Mouse (Mus musculus): Measurements from ENCODE around the gene Spred3. TPM values are rescaled to one million over a fixed set of nuclear protein-coding genes. Genes with fewer than 3 reads are reported as not detected.
"Not testable (repeated sequence)": the region's sequence is repeated elsewhere in the genome, so short reads cannot be mapped to it uniquely, and the experiment has no call there.

Gene Spred3
- polyA plus RNA-seq, 1 experiment = 38.0 TPM

- peak; percentile 77 to 85 for DNase-seq (ENCODE audit: extremely low spot score in 1 of 2, low spot score in 1 of 2)
Measured at GRCm38 (mm10) chr7:29169231-29170065, 763 bp downstream of the Spred3 start.

GRCm38 (mm10) chr7:29168791-29169230 is 1.4 kb downstream of the Spred3 start:
- no peak for DNase-seq (ENCODE audit: extremely low spot score in 1 of 2, low spot score in 1 of 2)

- DNase-seq (ENCODE audit: extremely low spot score in 1 of 2, low spot score in 1 of 2) = no peak
Measured at GRCm38 (mm10) chr7:29168121-29168695, 2.0 kb downstream of the Spred3 start.

GRCm38 (mm10) chr7:29167656-29168055 is 2.6 kb downstream of the Spred3 start:
- no peak for DNase-seq (ENCODE audit: extremely low spot score in 1 of 2, low spot score in 1 of 2)

GRCm38 (mm10) chr7:29162750-29163525 is 7.3 kb downstream of the Spred3 start:
- no peak for DNase-seq (ENCODE audit: extremely low spot score in 1 of 2, low spot score in 1 of 2)

- DNase-seq (ENCODE audit: extremely low spot score in 1 of 2, low spot score in 1 of 2) = no peak
Measured at GRCm38 (mm10) chr7:29162294-29162693, 7.9 kb downstream of the Spred3 start.

GRCm38 (mm10) chr7:29158264-29158663 is 11.9 kb downstream of the Spred3 start:
- no peak for DNase-seq (ENCODE audit: extremely low spot score in 1 of 2, low spot score in 1 of 2)

GRCm38 (mm10) chr7:29155838-29156782 is 14.1 kb downstream of the Spred3 start, which contains the start of gene Fam98c:
Gene Fam98c (minus strand): TSS chr7:29156234.
- peak; percentile 77 to 89 for DNase-seq (ENCODE audit: extremely low spot score in 1 of 2, low spot score in 1 of 2)

GRCm38 (mm10) chr7:29155196-29155837 is 14.9 kb downstream of the Spred3 start:
- peak; percentile 75 to 91 for DNase-seq (ENCODE audit: extremely low spot score in 1 of 2, low spot score in 1 of 2)

GRCm38 (mm10) chr7:29154018-29154720 is 16.0 kb downstream of the Spred3 start:
- DNase-seq (ENCODE audit: extremely low spot score in 1 of 2, low spot score in 1 of 2) = no peak

- no peak for DNase-seq (ENCODE audit: extremely low spot score in 1 of 2, low spot score in 1 of 2)
Measured at GRCm38 (mm10) chr7:29151486-29151885, 18.7 kb downstream of the Spred3 start.

GRCm38 (mm10) chr7:29148771-29149170 is 21.4 kb downstream of the Spred3 start:
- DNase-seq (ENCODE audit: extremely low spot score in 1 of 2, low spot score in 1 of 2) = no peak

- DNase-seq (ENCODE audit: extremely low spot score in 1 of 2, low spot score in 1 of 2) = no peak
Measured at GRCm38 (mm10) chr7:29146625-29147367, 23.4 kb downstream of the Spred3 start.

- DNase-seq (ENCODE audit: extremely low spot score in 1 of 2, low spot score in 1 of 2) = no peak
Measured at GRCm38 (mm10) chr7:29144006-29144405, 26.2 kb downstream of the Spred3 start.

GRCm38 (mm10) chr7:29141416-29141815 is 28.8 kb downstream of the Spred3 start:
- no peak for DNase-seq (ENCODE audit: extremely low spot score in 1 of 2, low spot score in 1 of 2)

GRCm38 (mm10) chr7:29139237-29139636 is 31.0 kb downstream of the Spred3 start:
- not testable (repeated sequence) for DNase-seq (ENCODE audit: extremely low spot score in 1 of 2, low spot score in 1 of 2)

- DNase-seq (ENCODE audit: extremely low spot score in 1 of 2, low spot score in 1 of 2) = no peak
Measured at GRCm38 (mm10) chr7:29137429-29137828, 32.8 kb downstream of the Spred3 start.

GRCm38 (mm10) chr7:29134693-29135386 is 35.4 kb downstream of the Spred3 start, which contains the start of gene Rasgrp4:
Gene Rasgrp4 (plus strand): TSS chr7:29134851.
- no peak for DNase-seq (ENCODE audit: extremely low spot score in 1 of 2, low spot score in 1 of 2)
